Mouse (Mus musculus) hematopoietic stem cell, adult 5-6 weeks (primary cell): ENCODE measurements around the gene Trappc6a. TPM values are rescaled to one million over a fixed set of nuclear protein-coding genes. Genes with fewer than 3 reads are reported as not detected.

ENCODE experiments used
- ATAC-seq, 2 experiments: fragments of 125-278 bp in 1 of 2; replicated peaks in 1 of 2; 2 replicates each; pipeline ENCODE4 v1.8.0; 2016 to 2017; ENCODE audit warnings: inconsistent platforms in 2 of 2, mild to moderate bottlenecking in 2 of 2, moderate number of reproducible peaks in 2 of 2, low read depth in 1 of 2, moderate TSS enrichment in 1 of 2; ENCODE audit not compliant: low FRiP score in 2 of 2, poor library complexity in 2 of 2, severe bottlenecking in 2 of 2, insufficient read depth in 1 of 2, low TSS enrichment in 1 of 2
- total RNA-seq: library from RNA; stranded (forward); fragments of 172-1452, 232-1000 nt; gene quantifications from 2 replicates; pipeline ENCODE4 v1.2.3, GENCODE M21; 2017

Trappc6a gene
- total RNA-seq, result 24.2 and 30.8 TPM in 2 replicates

GRCm38 (mm10) chr7:19508150-19508923 is at the start of gene Trappc6a, which contains the start of gene Bloc1s3:
Gene Trappc6a (plus strand): TSS chr7:19508395.
Gene Bloc1s3 (minus strand): TSS chr7:19508367.
- peak; percentile 96 for ATAC-seq

GRCm38 (mm10) chr7:19458591-19459111 is 49.5 kb upstream of the Trappc6a start, which contains the start of gene Mark4:
Gene Mark4 (minus strand): TSS chr7:19458821.
- peak; percentile 29 to 60; a peak in 3 of 4 replicates for ATAC-seq

- ATAC-seq, result no peak
These were observed 48.9 kb upstream of the Trappc6a start for GRCm38 (mm10) chr7:19459144-19459870.

- ATAC-seq, result no peak
These were observed 47.7 kb upstream of the Trappc6a start for GRCm38 (mm10) chr7:19460500-19460899.

GRCm38 (mm10) chr7:19461488-19461887 is 46.7 kb upstream of the Trappc6a start:
- ATAC-seq, result peak; percentile 48 to 59; a peak in 2 of 4 replicates

GRCm38 (mm10) chr7:19462443-19462842 is 45.8 kb upstream of the Trappc6a start:
- ATAC-seq, result no peak

GRCm38 (mm10) chr7:19462884-19463381 is 45.3 kb upstream of the Trappc6a start, which contains the start of gene Exoc3l2:
Gene Exoc3l2 (plus strand): TSS chr7:19463331.
- ATAC-seq, result no peak

GRCm38 (mm10) chr7:19464367-19465307 is 43.6 kb upstream of the Trappc6a start:
- ATAC-seq, result no peak

GRCm38 (mm10) chr7:19466602-19467145 is 41.5 kb upstream of the Trappc6a start:
- no peak for ATAC-seq

GRCm38 (mm10) chr7:19467638-19468037 is 40.6 kb upstream of the Trappc6a start:
- ATAC-seq, result no peak

GRCm38 (mm10) chr7:19468279-19468678 is 39.9 kb upstream of the Trappc6a start:
- peak; percentile 39 to 57 for ATAC-seq

- ATAC-seq, result no peak
These were observed 38.8 kb upstream of the Trappc6a start for GRCm38 (mm10) chr7:19469404-19469803.

- ATAC-seq, result no peak
These were observed 37.9 kb upstream of the Trappc6a start for GRCm38 (mm10) chr7:19470308-19470707.

- peak; percentile 67 to 73 for ATAC-seq
These were observed 35.8 kb upstream of the Trappc6a start for GRCm38 (mm10) chr7:19472403-19472802.

- peak in 1 of 2 experiments; percentile 35; a peak in 2 of 4 replicates for ATAC-seq
These were observed 34.2 kb upstream of the Trappc6a start for GRCm38 (mm10) chr7:19473875-19474443.

- peak; percentile 33 to 37; a peak in 2 of 4 replicates for ATAC-seq
These were observed 31.1 kb upstream of the Trappc6a start for GRCm38 (mm10) chr7:19477084-19477483.
